Mouse (Mus musculus): Measurements from ENCODE around the gene Gm17409.

Gm17409 gene

DNA sequence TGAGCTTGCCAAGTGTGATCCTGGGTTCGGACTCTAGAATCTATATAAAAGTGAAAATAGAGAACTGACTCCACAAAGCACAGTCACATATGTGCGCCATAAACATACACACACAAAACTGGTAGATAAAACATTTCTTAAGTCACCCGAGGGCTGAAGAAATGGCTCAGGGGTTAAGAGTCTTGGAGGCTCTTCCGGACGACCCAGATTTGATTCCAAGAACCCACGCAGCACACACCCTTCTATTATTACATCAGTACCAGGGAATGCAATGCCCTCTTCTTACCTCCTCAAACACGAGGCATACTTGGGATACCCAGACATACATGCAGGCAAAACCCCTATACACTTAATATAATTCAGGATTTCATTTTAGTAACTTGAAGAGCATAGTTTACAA is at the start of gene Gm17409:
Gene Gm17409, plus strand, starts transcription at position 301 of the 400 bp plus-strand sequence.
- no peak for DNase-seq (ENCODE audit: low spot score)

DNA sequence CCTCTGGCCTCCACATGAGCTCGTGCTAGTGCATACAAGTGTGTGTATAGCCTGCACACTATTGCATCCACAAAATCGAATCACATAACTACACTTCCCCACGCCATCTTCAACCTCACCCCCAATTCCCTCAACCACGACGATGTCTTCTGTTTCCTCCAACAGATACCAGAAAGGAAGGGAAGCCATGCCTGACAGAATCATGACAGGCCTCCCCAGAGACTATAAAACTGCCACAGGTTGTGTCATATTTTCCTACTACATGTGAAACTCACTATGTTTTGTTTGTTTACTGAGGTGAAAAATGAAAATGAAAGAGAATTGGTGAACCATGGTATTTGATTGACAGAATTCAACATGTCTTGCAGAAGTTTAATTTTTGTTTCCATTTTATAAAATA is 46.6 kb upstream of the Gm17409 start:
- DNase-seq (ENCODE audit: low spot score), result peak; percentile 4

DNA sequence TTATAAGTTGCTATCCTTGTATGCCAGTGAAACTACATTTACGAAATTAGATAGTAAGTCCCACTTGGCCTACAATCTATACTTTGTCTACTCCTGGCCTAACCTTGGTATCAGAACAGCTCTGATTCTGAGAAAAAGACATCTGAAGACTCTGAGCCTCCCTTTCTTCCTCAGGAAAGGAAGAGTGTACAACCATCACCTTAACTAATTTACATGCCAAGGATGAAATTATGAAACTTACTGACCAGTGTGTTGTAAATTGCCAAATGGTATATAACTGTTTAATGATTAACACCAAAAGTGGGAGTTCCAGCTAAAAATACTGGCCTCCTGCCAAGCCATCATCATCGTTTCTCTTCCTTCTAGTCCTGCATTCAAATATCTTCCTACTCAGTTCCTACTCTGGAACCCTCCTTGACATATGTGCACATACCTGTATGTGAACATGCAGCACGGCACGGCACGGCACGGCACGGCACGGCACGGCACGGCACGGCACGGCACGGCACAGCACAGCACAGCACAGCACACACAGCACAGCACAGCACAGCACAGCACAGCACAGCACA is 44.4 kb upstream of the Gm17409 start:
- DNase-seq (ENCODE audit: low spot score), result no peak

DNA sequence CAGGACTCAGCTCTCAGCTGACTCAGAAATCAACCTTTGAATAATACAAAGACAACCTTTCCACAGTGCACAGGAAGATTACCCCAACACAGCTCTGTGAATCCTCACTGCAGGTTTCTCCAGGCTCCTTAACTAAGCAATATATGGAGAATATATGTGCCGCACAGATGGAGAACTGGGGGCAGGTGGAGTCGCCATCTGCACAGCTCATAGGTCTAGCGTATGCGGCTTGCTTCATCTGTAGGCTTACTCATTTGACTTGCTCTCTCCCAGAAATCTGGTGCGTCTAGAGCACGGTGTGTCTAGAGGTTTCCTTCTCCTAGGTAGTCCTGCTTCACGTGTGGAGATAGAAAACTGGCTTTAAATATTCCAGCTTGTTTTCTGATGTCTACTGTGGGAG is 37.7 kb upstream of the Gm17409 start:
- no peak for DNase-seq (ENCODE audit: low spot score)

DNA sequence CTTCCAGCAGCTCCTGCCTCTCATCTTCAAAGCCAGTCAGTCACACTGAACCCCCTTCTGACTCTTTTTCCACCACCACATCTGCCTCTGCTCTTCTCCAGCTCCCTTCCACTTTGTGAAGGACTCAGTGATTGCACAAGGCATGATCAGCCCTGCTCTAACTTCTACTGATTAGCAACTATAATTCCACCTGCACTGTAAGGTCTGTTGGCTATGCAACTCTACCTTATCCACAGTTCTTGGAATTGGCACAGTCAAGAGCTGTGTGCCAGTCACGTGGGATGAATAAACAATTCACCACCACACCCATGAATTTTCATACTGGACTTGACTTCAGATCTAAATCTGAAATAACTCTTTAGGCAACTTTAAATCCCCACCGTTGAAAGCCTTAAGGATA is 36.6 kb upstream of the Gm17409 start:
- DNase-seq (ENCODE audit: low spot score), result no peak

DNA sequence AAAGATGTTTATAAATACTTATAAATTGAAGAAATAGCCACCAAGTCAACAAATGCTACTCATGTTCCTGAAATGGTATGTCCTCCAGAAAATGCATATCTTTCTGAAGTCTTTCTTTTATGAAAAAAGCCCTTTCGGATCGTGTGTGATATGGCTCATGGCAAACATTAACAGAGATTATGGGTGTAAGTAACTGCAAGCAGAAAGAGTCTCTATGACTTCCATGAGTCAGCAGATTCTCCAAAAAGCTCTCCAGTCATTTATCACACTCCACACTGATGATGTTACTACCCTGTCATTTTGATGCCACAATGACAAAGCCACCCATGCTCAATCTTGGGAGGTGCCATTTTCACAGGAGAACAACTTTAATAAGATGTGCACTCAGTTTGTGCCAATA is 35.5 kb upstream of the Gm17409 start:
- DNase-seq (ENCODE audit: low spot score), result no peak

DNA sequence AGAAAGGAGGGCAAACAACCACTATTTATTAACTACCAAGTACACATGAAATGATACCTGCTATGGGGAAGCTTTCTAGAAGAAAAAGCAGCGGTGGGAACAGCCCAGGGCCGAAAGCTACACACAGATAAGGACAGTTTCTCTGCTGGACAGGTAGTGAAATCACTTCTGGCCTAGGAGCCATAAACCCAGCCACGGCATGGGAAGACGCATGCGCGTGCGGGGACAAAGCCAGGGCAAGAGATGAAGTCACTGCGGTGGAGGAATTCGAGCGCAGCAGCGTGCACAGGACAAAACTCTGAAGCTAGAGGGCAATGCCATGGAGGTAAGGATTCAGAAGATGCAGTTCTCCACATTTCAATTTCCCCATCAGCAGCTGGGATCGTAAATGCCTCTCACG is 34.4 kb upstream of the Gm17409 start:
- DNase-seq (ENCODE audit: low spot score), result no peak

DNA sequence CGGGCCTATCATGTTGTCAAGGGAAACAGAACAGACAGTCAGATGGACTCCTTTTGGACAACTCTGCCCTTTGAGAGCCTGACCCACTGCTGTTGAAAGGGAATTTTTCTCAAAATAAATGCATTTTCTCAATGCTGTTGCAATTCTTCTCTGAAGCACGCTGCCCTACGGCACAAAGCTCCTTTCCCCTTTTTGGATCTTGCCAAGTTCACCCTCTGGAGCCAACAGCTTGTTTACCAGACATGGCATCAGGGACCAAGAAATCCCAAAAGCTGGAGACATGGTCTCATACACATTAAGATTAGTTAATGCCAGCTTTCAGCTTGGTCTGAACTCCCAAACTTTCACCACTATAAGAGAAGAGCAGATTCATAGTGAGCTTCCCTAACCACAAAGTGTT is 33.0 kb upstream of the Gm17409 start:
- no peak for DNase-seq (ENCODE audit: low spot score)

DNA sequence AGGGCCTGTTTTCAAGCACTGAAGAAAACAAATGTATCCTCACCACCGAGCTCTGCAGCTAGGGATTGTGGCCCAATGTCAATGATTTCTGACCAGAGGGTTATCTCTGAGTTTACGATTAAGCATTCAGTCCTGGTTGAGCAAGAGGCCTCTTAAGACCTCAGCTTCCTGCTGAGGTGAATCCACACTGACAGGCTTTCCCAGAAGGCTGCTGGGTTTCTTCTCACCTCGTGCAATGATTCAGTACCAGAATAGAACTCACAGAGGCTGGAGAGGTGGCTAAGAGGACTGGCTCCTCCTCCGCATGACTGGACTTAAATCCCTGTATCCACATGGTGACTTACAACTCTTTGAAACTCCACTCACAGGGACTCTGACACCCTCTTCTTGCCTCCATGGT is 26.8 kb upstream of the Gm17409 start:
- DNase-seq (ENCODE audit: low spot score), result no peak

DNA sequence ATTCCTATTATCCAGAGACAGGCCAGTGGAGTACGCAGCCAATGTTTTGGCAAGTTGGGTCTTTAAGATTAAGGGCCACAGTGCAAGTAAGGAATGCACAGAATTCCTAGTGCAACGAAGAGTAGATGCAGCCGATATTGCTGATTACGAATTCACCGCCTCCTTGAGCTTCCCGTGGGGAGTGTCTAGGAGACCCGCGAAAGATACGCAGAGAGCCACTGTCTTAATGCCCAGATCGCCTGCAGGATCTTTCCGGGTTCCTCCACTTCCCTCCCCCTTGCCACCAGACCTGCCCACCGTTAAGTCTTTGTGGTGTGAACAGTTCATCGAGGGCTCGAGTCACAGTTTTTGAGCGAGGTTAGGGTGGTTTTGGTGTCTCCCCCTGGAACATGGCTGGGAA is 22.9 kb upstream of the Gm17409 start:
- no peak for DNase-seq (ENCODE audit: low spot score)

DNA sequence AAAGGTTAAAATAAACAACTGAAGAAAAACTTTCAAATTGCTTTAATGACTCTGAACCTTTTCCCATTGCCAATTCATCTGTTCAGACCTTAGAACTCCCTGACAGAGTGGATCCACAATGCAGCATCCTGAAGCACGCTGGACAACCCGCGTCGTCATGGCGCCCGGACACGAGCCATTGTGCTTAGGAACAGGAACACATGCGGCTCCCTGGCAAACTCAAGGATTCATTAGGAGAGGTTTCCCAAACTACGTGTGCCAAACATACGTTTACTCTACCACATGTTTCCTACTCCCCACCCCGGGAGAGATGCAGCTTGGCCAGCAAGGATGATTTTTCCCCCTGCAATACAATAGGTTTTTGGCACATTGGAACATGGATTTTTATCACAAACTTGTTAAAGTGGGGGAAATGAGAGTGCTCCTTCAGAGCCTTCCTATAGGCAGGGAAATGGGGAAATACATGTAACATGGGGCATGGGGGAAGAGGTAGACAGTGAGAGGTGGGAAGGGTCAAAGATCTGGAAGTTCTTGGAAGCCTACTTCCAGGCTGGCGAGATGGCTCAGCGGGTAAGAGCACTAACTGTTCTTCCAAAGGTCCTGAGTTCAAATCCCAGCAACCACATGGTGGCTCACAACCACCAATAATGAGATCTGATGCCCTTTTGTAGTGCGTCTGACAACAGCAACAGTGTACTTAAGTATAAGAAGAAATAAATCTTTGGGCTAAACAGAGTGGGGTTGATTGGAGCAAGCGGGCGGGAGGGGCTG is 15.6 kb upstream of the Gm17409 start:
- DNase-seq (ENCODE audit: low spot score), result no peak

DNA sequence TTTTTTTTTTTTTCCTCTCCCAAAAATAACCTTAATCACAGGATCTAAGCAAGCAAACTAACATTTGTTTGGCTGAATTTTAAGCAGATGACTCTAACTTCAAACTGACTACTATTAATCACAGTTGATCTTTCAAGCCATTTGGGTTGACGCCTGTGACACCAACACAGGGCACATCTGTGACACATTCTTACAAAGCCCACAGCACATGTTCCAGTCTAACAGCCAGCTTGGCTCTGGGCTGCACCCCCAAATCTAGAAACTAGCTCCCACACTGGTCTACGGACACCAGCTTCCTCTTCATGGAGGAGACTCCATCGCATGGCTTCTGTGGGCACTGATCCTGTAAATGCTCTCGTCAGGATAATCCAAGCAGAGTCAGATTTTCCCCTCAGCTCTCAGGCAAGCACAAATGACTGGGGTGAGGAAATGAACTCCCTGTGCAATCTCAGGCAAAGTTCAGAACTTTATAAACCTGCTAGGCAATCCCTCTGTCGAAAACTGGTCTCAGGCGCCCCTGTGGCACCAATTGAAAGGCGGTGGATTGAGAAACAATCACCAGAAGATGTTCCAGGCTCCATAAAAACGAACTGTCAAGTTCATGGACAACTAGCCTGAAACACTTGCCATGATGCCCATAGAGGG is 13.0 kb upstream of the Gm17409 start:
- no peak for DNase-seq (ENCODE audit: low spot score)

DNA sequence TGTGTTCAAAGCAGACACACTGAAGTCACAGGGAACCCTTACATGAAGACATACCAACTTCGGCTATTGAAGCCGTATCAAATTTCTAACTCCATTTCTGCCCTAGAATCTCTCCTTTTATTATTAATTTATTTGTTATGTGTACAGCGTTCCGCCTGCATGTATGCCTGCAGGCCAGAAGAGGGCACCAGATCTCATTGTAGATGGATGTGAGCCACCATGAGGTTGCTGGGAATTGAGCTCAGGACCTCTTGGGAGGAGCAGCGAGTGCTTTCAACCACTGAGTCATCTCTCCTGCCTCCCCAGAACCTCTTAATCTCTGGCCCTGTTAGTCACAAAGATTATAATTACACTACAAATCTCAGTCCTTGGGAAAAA is 12.4 kb upstream of the Gm17409 start:
- no peak for DNase-seq (ENCODE audit: low spot score)

DNA sequence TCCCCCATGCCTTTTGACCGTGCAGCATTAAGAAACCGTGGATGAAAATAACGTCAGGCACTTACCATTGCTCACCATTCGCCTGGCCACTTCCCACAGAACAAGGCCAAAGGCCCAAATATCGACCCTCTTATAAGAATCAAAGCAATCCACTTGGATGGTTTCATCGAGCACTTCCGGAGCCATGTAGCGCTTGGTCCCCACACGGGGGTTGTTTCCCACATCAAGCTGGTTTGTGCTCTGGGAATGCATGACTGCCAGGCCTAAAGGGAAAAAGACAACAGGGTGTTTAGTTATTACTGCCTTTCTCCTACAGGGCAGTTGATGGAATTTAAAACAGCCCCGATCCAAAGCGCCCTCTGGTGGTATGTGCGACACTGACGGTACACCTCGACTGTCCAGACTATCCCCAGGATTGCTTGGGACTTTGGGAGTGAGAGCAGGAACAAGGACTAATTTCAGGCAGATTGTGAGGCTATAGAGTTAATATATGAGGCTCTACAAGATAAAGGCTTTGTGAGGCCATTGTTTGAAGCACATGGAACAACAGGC is 11.0 kb upstream of the Gm17409 start:
- DNase-seq (ENCODE audit: low spot score), result no peak

DNA sequence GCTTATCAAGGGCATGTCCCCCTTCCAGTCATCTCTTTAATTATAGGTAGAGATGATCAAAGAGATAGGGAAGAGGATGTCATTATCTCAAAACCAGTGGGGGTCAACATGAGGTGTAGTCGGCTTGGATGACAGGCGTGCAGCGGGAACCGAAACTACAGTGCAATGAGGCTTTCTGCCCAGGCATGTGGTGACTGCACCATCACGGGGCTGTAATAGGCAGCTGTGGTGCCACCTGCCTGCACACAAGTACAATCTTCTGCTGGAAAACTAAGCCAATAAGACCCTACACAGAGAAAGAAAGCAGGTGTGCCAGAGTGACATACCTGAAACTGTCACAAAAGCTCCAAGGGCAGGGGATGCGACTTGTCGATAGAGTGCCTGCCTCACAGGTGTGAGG is 374 bp downstream of the Gm17409 start:
- no peak for DNase-seq (ENCODE audit: low spot score)

DNA sequence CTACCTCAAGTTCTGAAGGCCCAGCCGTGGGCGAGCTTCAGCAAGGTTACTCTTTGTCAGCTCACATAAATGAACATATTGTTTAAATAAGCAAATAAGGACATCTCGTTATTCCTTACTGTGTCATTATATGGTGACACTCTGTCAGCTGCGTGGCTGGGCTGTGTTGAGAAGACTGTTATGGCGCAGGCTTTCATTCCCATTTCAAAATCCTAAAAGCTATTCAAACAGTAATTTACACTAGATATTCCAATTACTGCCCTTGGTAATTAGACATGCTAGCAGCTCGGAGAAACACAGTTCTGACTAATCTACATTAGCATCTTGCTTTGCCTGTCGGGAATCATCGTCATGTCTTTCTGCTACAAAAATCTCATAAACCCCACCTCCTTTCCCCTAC is 5.7 kb downstream of the Gm17409 start:
- no peak for DNase-seq (ENCODE audit: low spot score)

DNA sequence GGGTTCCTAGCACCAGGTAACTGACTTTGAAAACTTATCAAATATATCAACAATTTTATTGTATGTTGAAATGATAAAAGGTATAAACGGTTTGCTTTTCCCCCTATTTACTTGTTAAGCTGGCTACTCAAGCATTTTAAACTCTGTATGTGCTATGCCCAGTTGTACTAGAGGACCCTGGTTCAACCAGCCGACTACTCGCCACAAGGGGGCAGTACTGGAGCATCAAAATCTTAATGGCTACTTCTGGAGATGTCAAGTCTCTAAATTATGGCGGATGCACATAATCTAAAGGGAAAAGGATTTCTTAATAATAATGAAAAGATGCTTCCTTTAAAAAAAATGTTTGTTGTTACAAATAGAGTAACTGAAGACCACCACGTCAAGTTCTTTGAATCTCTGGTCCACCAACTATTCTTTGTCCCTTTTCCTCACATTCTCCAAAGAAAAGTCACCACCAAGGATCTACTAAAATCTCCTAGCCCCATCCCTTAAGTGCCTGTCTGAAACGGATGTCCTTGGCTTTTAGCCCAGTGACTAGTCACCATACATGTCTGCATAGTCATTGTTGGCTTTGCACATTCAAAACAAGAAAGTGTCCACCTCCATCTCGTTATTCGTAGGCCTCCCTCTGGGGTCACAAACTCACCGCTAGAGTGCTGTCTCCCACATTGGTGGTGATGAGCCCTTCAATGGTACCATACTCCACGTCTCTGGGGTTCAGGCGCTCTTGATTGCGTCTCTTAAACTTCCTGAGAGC is 7.2 kb downstream of the Gm17409 start:
- DNase-seq (ENCODE audit: low spot score), result no peak

DNA sequence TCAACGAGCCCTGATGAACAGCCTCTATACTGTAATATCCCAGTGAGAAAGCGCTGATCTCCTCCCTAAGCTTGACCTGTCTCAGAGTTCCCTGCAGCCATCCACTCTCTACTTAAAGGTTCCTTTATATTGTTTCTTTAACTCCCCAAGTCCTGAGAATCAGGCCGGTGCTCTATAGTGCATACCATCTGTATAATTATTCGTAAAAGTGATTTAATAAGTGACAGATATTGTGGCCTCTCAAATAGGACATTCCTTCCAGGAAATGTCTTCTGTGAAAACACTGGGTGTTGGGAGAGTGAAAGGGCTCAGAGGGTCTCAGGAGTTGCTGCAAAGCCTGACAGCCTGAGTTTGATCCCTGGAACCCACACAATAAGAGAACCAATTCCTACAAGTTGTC is 8.2 kb downstream of the Gm17409 start:
- no peak for DNase-seq (ENCODE audit: low spot score)

DNA sequence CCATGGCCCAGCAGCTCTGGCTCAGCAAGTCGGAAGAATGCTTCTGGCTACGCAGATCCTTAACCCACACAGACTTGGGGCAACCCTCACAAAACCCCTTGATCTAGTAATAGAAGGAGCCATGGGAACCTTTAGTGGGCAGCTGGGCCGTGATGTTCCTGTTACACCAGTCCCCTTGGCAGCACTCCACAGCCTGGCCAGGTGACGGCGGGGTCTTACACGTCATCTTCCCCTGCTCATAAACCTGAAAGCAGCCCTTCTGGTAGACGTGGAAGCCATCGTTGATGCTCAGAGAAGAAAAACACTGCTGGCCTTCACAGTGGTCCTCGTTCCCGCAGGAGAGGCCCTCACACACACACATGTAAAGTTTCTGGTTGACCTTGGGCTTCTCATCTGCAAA is 9.6 kb downstream of the Gm17409 start:
- no peak for DNase-seq (ENCODE audit: low spot score)

DNA sequence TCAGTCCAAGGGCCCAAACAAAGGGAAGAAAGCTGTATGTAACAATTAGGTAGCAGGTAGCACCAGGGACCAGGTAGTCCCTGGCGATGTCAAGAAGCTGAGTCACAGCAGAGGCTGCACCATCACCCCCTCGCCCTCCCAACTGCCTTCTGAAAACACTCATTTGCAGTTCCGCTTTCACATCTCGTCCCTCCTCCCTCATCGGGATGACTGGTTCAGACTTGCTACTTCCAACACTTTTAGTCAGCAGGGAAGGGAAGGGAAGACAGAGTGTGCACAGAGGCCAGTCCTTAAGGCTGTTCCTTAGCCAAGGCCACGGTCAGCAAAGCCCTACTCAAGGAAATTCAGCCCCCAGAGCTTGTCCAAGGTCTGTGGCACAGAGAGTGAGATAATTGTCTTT is 10.8 kb downstream of the Gm17409 start:
- DNase-seq (ENCODE audit: low spot score), result no peak

DNA sequence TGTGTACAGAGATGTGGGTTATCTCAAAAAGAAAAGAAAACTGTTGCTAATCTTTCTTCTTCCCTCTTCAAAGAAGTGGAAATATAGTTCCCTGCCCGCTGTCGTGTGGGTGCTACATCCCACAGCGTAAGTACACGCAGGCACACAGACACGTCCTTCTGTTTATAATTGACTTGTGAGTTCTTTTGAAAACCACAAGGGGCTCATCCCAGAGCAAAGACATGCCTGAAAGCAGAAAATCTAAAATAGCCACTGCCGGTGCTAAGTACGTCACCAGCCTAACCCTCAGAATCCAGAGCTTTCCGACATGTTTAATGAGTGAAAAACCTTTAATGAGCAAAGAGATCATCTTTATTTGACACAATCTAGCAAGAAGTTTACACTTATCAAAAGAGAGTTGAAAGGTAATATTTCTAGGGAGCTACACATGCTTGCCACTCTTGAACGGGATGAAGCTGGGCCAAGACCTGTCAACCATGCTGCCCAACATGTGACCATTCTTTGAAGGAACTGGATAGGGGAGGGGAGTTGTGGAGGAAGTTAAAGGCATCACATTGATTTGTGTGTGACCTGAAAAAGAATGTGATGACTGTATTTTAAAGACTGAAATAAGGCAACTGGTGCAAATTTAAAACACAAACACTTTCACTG is 11.7 kb downstream of the Gm17409 start:
- no peak for DNase-seq (ENCODE audit: low spot score)

DNA sequence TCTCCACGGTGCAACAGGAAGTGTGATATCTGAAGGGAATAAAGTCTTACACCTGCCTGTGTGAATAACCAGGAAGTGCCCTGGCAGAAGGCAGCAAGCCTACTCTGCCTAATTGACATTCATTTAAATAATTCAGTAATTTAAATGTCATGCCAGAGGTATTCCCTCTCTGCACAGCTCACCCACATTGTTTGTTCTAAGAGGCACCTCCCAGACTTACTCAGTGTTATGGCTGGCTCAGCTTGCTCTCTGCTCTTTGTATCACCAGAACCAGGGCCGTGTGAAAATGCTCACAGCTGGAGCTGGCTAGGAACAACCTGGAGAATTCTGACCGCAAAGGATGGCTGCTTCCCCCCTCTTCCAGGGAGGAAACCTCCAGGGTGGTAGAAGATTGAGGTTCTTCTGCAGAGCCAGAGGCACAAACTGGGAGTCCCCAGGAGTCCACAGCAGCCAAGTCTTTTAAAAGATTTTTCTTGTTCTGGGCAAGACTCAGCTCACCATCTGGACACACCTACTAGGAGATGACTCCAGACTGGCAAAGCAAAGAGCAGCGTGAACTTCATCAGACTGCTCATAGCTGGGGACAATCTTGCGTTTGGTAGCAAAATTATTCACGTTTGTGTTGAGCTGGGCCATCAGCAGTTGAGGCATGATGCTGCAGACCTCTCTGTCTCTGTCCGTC is 14.5 kb downstream of the Gm17409 start:
- no peak for DNase-seq (ENCODE audit: low spot score)

Data from spleen, adult 12 weeks (tissue).